Mouse (Mus musculus): Measurements from ENCODE around the gene Exosc6. TPM values are rescaled to one million over a fixed set of nuclear protein-coding genes. Genes with fewer than 3 reads are reported as not detected.
"Not testable (repeated sequence)": the region's sequence is repeated elsewhere in the genome, so short reads cannot be mapped to it uniquely, and the experiment has no call there.

Gene Exosc6
- total RNA-seq (2022) = not detected

DNA sequence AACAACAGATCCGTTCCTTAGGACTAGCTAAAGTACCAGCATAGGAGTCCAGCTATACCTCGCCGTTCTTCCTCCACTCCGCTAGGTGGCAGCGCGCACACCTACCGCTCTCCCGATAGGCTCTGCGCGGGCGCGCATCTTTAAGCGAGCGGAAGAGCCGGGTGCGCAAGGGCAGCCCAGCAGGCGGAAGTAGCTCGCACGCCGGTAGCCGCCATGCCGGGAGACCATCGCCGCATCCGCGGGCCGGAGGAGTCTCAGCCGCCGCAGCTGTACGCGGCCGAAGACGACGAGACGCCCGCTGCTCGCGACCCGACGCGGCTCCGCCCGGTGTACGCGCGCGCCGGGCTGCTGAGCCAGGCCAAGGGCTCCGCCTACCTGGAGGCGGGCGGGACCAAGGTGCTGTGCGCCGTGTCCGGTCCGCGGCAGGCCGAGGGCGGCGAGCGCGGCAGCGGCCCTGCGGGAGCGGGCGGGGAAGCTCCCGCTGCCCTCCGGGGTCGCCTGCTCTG lies at the start of gene Exosc6:
TSS of gene Exosc6 (plus strand) at position 182 of the 506 bp plus-strand sequence.
- DNase-seq (ENCODE audit: low spot score in 2 of 2) = peak; percentile 82 to 91

DNA sequence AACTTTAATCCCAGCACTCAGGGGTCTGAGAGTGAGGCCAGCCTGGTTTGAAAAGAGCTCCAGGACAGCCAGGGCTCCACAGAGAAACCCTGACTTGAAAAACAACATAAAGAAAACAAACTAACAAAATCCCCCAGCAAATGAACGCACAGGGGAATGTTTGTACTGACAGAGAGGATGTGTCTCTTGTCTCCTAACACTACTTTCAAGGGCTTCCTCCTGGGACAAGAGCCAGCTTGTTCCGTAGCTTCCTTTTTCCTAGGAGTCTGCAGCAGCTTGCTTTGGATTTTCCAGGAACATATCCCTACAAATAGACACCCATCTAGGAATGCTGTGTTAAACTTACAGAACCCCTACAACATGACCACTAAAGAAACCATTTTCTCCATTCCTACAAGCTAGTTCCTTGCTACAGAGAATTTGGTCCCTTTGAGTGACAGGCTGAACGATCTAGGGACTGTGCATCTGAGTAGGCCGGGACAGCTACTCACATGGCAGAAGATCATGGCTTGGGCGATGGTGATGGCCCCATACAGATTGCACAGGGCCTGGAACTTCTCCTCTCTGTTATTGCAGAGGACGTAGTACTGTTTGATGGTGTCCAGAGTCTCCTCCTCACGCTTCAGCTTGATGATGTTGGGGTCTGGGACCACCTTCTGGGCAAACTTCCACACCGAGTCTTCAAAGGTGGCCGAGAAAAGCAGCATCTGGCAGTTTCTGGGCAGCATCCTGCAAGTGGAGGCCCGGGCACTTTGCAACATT lies 45.7 kb upstream of the Exosc6 start:
- not testable (repeated sequence) for DNase-seq (ENCODE audit: low spot score in 2 of 2)

DNA sequence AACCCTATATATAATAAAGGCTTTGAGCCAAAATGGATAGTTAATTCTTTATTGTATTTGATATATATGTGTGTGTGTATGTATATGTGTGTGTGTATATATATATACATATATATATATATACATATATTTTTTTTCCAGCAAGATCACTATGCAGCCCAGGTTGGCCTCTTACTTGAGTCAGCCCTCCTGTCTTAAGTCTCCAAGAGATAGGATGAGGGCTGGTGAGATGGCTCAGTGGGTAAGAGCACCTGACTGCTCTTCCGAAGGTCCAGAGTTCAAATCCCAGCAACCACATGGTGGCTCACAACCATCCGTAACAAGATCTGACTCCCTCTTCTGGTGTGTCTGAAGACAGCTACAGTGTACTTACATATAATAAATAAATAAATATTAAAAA lies 29.5 kb upstream of the Exosc6 start:
- not testable (repeated sequence) for DNase-seq (ENCODE audit: low spot score in 2 of 2)

DNA sequence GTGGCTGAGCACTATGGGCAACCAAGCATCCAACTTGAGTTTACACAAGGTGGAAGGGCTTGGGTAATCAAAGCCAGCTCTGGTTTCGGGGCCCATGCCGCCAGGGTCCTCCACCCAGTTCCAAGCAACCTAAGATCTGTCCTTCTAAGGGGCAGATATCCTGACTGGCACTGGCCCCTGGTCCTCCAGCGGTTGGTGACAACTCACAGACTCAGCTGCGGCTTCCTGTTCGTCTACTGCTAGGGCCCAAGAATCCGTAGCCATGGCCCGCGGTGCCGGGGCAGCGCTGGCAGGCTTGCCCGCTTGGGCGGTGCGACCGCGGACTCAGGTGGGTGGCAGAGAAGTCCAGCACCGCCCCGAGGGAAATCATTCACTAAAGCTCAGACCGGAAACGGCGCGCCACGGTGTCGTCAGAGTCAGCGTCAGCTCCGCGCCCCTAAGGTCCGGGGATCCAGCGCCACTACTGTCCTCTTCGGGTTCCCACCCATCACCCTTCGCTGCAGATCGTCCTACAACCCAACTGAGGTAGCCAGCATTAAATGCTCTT lies 28.7 kb upstream of the Exosc6 start:
- DNase-seq (ENCODE audit: low spot score in 2 of 2) = peak; percentile 86 to 88

DNA sequence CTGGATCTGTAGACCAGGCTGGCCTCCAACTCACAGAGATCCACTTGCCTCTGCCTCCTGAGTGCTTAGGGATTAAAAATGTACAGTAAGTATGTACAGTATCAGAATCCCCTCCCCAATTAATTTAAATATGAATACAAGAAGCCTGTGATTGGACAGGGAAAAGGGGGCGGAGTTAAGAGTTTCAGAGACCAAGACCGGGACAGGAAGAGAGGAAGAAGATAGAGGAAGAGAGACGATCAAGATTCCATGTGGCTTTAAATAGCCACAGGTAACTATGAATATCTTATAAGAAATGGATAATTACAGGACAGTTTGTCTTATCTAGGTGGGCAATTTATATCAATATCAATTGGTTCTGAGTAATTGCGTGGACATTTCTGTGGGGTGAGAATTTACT lies 26.6 kb upstream of the Exosc6 start:
- no peak for DNase-seq (ENCODE audit: low spot score in 2 of 2)

DNA sequence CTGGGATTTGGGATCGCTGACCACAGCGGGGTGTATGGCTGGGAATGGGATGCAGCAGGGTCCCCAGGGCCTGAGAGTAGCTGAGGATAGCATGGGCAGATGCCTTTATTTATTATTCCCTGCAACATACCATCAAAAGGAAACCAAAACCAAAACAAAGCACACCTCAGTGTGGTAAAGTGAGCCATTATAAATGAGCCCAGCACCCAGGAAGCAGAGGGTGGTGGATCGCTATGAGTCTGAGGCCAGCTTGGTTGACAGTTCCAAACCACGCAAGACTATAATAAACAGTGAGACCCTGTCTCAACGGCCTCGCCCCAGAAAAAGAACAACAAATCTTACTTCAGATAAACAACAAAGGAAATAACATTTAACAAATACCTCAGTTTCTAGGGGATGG lies 26.1 kb upstream of the Exosc6 start:
- no peak for DNase-seq (ENCODE audit: low spot score in 2 of 2)

DNA sequence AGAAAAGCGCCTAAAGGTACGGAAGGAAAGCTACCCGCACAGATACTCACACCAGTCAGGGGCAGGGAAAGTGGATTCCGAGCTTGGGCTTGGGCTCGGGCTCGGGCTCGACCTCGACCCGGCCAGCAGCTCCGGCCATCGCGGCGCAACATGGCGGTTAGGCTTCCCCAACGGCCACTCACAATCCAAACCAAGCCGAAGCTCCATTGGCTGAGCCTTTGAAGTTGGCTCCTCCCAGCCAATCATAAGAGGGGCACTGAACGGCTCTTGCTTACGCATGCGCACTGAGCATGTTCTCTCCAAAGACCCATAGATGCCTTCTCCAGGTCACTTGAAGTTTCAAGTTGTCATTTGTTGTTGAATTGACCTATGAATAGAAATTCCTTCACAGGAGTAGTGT lies 24.6 kb upstream of the Exosc6 start, which contains the start of gene Ddx19b:
TSS of gene Ddx19b (minus strand) at position 180 of the 400 bp plus-strand sequence.
- DNase-seq (ENCODE audit: low spot score in 2 of 2) = no peak

DNA sequence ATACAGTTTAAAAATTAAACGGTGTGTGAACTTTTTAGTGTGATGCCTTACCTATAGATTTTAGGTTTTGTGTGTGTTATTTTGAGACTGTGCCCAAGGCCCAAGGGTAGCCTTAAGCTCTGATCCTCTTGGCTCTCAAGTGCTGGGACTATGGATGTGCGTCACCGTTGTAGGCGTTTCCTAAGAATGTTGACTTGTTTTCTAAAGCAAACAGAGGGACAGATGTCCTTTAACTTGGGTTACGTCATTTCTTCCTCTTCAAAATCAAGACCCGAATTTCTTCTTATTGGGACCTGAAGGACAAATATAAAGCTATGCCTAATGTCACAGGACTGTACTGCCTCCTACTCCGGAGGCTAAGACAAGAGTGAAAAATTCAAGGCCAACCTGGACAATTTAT lies 23.2 kb upstream of the Exosc6 start, which contains the start of gene Aars:
TSS of gene Aars (plus strand) at position 229 of the 400 bp plus-strand sequence.
- DNase-seq (ENCODE audit: low spot score in 2 of 2) = no peak

DNA sequence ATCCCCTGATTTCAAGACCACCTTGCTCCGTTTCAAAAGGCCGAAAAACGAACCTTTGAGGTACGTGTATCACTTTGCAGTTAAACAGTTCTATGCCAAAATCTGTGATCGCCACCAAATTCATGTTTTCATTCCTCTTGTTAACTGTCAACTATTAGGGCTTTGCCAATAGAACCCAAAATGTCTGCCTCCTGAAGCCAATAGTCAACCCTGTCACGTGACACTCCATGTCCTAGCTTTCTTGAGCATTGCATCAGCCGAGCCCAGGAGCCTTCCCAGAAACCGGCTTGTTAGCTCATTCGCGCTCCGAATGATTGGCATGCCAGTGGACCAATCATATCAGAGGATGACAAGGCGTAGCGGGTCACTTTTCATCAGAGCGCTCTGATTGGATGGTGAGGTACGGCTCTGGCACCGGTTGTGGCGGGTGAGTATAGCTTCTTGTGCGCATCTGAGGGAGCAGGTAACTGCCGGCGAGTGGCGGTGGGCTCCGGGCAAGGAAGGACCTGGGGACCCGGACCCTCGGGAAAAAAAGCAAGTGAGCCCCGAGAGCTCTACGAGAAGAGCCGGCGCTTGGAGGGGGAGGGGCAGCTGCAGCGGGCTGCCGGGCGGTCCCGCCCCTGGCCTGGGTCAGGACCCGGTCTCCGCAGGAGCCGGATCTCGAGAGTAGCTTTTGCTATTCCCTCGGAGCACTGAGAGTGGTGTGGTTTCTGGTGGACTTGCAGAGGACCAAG lies 22.5 kb upstream of the Exosc6 start:
- peak; percentile 99 to 100 for DNase-seq (ENCODE audit: low spot score in 2 of 2)

DNA sequence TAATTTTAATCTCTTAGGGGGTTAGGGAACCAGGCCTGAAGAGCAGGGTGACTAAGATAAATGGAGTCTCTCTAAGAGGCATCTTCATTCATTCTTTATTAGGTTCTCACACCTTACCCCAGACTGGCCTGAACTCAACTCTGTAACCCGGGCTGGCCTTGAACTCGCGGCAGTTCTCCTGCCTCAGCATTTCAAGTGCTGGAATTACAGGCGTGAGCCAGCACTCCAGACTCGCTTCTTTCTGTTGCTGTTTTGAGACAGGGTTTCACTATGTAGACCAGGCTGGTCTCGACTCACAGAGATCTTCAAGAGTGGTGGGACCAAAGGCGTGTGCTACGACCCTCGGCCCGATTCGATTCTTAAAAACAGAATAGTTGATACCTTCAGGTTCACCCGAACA lies 21.9 kb upstream of the Exosc6 start:
- DNase-seq (ENCODE audit: low spot score in 2 of 2) = no peak

DNA sequence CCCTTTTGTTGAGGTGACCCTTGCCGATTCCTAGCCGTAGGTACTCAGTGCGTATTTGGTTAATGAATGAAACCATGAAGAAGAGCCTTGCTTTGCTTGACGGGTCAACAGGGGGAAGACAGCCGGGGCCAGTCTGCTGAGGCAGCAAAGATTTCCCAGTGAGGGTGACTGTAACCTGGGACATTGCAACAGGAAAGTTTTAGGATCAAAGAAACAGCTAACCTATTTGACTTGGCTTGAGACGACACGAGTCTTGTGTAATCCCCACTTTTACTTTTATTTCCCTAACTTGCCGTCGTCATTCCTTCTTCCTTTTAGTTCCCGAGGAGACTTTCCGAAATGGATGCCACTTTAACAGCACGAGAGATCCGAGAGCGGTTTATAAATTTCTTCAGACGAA lies 19.5 kb upstream of the Exosc6 start:
- DNase-seq (ENCODE audit: low spot score in 2 of 2) = no peak

DNA sequence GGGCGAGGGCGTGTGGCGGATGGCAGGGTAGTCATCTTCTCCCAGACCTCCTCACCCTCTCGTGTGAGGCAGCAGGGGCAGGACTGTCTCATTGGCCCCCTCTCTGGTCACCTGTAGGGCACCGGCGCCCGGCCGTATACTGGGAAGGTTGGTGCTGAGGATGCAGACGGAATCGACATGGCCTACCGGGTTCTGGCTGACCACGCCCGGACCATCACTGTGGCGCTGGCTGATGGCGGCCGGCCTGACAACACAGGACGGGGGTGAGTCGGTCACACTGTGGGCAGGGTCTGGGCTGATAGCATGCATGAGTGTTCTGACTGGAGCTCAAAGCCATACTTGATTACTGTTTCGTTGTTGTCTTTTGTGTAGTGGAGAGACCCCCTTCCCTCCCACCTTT lies 13.6 kb upstream of the Exosc6 start:
- no peak for DNase-seq (ENCODE audit: low spot score in 2 of 2)

DNA sequence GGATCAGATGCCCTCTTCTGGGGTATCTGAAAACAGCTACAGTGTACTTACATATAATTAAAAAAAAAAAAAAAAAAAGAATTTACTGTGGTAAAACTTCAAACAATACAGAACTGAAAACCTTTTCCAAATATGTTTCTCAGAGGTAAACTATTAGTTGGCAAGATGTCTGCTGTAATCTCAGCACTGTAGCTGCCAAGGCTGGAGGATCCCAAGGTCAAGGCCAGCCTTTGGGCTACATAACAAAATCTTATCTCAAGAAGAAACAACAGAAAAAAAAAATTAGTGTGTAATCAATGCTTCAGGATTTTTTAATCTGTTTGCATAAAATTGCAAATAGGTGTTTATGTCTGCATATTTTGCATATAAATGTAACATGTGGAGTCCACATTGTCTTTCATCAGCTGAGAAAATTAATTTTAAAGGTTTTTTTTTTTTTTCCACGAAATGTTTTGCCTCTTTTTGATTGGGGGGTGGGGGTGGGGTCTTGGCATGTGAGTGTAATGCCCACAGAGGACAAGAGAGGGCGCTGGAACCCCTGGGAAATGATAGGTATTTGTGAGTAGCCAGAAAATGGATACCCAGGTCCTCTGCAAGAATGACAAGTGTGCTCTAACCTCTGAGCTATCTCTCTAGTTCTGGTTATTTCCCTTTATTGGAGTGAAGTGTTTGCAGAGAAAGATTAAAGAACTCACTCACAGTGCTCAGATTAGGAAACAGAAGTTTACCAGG lies 12.0 kb upstream of the Exosc6 start:
- no peak for DNase-seq (ENCODE audit: low spot score in 2 of 2)

DNA sequence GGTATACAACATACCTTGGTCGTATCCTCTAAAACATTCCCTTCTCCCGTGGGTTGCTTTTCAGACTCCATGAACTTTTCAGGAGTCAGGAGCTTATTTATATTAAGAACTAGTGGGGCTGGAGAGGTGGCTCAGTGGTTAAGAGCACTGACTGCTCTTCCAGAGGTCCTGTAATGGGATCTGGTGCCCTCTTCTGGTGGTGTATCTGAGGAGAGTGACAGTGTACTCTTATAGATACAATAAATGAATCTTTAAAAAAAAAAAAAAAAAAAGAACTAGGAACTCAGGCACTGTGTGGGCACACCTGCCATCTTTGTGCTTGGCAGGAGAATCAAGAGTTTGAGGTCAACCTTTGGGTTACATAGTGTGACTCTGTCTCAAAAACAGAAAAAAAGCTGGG lies 7.4 kb upstream of the Exosc6 start:
- DNase-seq (ENCODE audit: low spot score in 2 of 2) = no peak

DNA sequence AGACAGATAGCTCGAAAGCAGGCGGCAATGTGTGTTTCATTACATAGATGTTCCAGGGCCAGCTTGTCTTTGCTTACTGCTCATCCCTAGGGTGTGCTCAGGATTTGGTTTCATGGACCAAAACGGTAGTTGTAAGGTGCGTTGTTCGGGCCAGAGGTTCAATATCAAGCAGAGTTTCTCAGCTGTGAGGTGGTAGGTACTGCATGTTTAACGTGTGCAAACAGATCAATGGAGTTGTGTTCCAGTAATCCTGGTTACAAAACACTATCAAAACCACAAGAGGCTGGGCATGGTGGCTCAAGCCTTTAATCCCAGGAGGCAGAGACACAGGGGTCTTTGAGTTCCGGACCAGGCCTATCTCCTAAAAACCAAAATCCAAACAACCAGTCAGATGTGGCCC lies 7.0 kb upstream of the Exosc6 start:
- no peak for DNase-seq (ENCODE audit: low spot score in 2 of 2)

DNA sequence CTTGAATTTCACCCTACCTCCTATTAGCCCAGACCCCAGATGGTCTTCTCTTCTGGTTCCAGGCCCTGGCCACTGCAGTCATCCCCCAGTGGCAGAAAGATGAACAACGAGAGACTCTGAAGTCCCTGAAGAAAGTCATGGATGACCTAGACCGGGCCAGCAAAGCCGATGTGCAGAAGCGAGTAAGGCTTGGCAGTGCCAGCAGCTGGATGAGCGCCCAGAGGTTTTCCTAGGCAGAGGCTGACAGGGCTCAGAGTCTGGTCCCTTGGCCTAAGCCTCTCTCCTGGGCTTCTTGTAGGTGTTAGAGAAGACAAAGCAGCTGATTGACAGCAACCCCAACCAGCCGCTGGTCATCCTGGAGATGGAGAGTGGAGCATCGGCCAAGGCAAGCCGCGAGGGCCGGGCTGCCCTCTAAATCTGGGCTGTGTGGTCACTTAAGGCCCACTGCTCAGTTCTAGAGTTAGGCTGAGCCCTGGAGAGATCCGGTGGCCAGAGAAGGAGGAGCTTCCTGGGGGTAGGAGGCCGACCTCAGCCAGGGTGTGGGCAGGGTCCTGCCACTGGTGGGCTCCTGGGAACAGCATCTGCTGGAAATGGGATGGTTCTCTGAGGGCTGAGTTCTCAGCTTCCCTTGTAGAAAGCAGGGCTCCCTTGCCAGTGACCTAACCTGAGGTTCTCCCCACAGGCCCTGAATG lies 2.2 kb upstream of the Exosc6 start:
- no peak for DNase-seq (ENCODE audit: low spot score in 2 of 2)

DNA sequence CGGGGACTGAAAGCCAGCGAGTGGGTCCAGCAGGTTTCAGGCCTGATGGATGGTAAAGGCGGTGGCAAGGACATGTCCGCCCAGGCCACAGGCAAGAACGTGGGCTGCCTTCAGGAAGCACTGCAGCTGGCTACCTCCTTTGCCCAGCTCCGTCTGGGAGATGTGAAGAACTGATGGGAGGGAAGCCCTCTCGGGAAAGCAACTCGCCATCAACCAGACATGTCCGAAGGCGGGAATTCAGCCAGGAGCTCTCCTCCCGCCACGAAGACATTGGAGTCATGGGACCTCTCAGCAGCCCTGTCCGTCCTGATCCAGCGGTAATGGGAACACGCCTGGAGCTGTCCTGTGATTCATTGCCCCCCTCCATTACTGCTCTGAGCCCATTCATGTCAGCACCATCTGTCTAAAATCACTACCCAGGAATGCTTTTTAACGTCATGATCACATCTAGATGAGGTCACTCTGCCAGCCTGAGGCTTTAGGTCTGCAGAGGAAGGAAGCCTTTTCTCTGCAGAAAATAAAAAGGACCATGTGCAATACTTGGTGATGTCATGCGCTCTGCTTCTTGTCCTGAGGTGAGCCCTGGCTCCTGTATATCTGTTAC lies 1.0 kb upstream of the Exosc6 start:
- DNase-seq (ENCODE audit: low spot score in 2 of 2) = no peak

DNA sequence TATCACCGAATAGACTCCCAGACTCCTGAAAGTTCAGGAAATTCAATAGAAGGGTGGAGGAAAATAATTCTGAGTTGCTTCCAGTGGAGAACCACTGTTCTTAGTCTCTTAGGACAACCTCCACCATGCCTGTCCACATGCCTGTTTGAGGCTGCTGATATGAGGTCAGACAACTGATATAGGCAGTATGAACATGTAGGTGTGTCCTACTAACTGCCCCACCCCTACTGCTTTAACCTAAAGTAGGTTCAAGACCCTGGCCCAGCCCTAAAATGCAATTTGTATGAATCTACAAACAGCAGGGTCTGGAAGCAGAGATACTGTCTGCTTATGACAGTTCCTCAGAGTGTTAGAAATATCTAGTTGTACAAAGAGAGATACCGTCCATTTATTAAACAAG lies 478 bp upstream of the Exosc6 start:
- DNase-seq (ENCODE audit: low spot score in 2 of 2) = no peak

DNA sequence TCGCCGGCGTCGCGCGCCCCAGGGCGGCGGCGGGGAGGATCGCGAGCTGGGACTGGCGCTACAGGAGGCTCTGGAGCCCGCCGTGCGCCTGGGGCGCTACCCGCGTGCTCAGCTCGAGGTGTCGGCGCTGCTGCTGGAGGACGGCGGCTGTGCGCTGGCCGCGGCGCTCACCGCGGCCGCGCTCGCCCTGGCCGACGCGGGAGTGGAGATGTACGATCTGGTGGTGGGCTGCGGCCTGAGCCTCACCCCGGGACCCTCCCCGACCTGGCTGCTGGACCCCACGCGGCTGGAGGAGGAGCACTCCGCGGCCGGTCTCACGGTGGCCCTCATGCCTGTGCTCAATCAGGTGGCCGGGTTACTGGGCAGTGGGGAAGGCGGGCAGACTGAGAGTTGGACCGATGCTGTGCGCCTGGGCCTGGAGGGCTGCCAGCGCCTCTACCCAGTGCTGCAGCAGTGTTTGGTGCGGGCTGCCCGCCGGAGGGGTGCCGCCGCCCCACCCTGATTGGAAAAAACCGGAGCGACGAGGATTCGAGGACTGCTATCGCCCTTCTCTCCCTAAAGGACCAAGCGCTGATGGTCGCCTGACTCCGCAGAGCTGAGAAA lies 653 bp downstream of the Exosc6 start:
- peak in 1 of 2 experiments; percentile 34 for DNase-seq (ENCODE audit: low spot score in 2 of 2)

DNA sequence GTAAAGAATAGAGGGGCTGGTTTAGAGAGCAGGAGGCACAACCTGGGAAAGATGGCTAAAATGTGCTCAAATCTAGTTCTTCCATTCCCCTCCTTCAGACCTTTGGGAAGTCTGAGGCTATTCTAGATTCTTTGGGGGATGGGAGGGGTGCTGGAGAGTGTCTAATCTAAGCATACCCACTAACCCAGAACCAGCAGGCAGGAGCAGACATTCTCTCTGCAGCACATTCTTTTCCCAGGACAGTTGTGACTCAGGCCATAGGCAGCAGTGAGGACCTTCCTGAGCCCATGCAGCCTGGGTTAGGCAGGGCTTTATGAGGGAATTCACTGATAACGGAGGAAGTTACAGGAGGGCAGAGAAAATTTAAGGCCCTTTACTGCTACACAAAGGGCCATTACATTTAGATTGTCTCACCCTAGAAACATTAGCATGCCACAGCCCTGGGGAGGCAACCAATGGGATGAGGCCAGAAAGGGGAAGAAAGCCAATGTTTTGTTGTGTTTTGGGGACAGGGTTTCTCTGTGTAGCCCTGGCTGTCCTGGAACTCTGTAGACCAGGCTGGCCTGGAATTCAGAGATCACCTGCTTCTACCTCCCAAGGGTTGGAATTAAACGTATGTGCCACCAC lies 2.9 kb downstream of the Exosc6 start:
- DNase-seq (ENCODE audit: low spot score in 2 of 2) = no peak

All from layer of hippocampus, adult 8-10 months (tissue).